Mouse (Mus musculus): Measurements from ENCODE around the gene Arf4. TPM values are rescaled to one million over a fixed set of nuclear protein-coding genes. Genes with fewer than 3 reads are reported as not detected.

The Arf4 gene
- 302 TPM for polyA plus RNA-seq (2021)

GRCm38 (mm10) chr14:26637851-26638707 lies at the start of gene Arf4:
Gene Arf4, plus strand, starts transcription at chr14:26638074.
- in situ Hi-C loops (cut with MboI; ENCODE audit: low pct_unique_long_range_greater_than_20kb) = no loop called here
- ATAC-seq (peak; percentile 99), DNase-seq (ENCODE audit: low read depth, low spot score) (peak; percentile 94)
- no peaks in the 10 kb centered on the region for H3K27me3 ChIP-seq
- POLR2A ChIA-PET = interaction anchor here (0.6 to 1.6 kb wide), 4 partner anchors 10 to 49 kb away, joined by 3 to 4 read pairs (median 3); no protein-coding TSS in a partner anchor
- CTCF ChIA-PET = interaction anchor here (0.9 to 2.2 kb wide), 3 partner anchors 11 to 151 kb away, joined by 3 to 7 read pairs (median 6); no protein-coding TSS in a partner anchor
- TF ChIP-seq CTCF (IDR thresholded peaks at IDR 0.05) = no peak

GRCm38 (mm10) chr14:26591353-26591752 lies 46.5 kb upstream of the Arf4 start:
- DNase-seq (ENCODE audit: low read depth, low spot score) (no peak), ATAC-seq (no peak)
- ChIA-PET POLR2A (no interaction called here), CTCF (no interaction called here)
- no peak for TF ChIP-seq CTCF (IDR thresholded peaks at IDR 0.05)
- in situ Hi-C loops (cut with MboI; ENCODE audit: low pct_unique_long_range_greater_than_20kb) = no loop called here
- H3K27me3 ChIP-seq = no peaks in the 10 kb centered on the region

- in situ Hi-C loops (cut with MboI; ENCODE audit: low pct_unique_long_range_greater_than_20kb) = no loop called here
- ATAC-seq = no peak
- CTCF ChIA-PET = interaction anchor here (1.0 kb wide), 1 partner anchor 102 kb away, joined by 3 read pairs; no protein-coding TSS in a partner anchor
Measured at GRCm38 (mm10) chr14:26593281-26593895, 44.5 kb upstream of the Arf4 start.

GRCm38 (mm10) chr14:26595167-26595566 lies 42.7 kb upstream of the Arf4 start:
- in situ Hi-C loops (cut with MboI; ENCODE audit: low pct_unique_long_range_greater_than_20kb) = no loop called here
- POLR2A ChIA-PET = no interaction called here
- CTCF ChIA-PET = interaction anchor here (1.8 to 1.9 kb wide), 2 partner anchors 8 to 14 kb away, joined by 4 to 5 read pairs; no protein-coding TSS in a partner anchor
- TF ChIP-seq CTCF (IDR thresholded peaks at IDR 0.05) = no peak
- DNase-seq (ENCODE audit: low read depth, low spot score) (no peak), ATAC-seq (no peak)
- H3K27me3 ChIP-seq = no peaks in the 10 kb centered on the region

More at GRCm38 (mm10) chr14:26593281-26593895, 44.5 kb upstream of the Arf4 start:
- no peak for TF ChIP-seq CTCF (IDR thresholded peaks at IDR 0.05)
- H3K27me3 ChIP-seq = no peaks in the 10 kb centered on the region
- POLR2A ChIA-PET = interaction anchor here (0.7 kb wide), 1 partner anchor 84 kb away, joined by 3 read pairs; no protein-coding TSS in a partner anchor
- no peak for DNase-seq (ENCODE audit: low read depth, low spot score)

GRCm38 (mm10) chr14:26595695-26596365 lies 42.0 kb upstream of the Arf4 start:
- ChIA-PET POLR2A (no interaction called here), CTCF (interaction anchor here (1.8 to 1.9 kb wide), 2 partner anchors 9 to 13 kb away, joined by 4 to 5 read pairs; no protein-coding TSS in a partner anchor)
- no peak for DNase-seq (ENCODE audit: low read depth, low spot score)
- no peak for ATAC-seq
- no peaks in the 10 kb centered on the region for H3K27me3 ChIP-seq
- in situ Hi-C loops (cut with MboI; ENCODE audit: low pct_unique_long_range_greater_than_20kb) = no loop called here
- no peak for TF ChIP-seq CTCF (IDR thresholded peaks at IDR 0.05)

- POLR2A ChIA-PET = interaction anchor here (0.6 kb wide), 1 partner anchor 33 kb away, joined by 3 read pairs; no protein-coding TSS in a partner anchor
- ATAC-seq = no peak
- in situ Hi-C loops (cut with MboI; ENCODE audit: low pct_unique_long_range_greater_than_20kb) = no loop called here
- H3K27me3 ChIP-seq = no peaks in the 10 kb centered on the region
- TF ChIP-seq CTCF (IDR thresholded peaks at IDR 0.05) = no peak
- DNase-seq (ENCODE audit: low read depth, low spot score) = no peak
- CTCF ChIA-PET = no interaction called here
Measured at GRCm38 (mm10) chr14:26605354-26605753, 32.5 kb upstream of the Arf4 start.

GRCm38 (mm10) chr14:26609674-26610073 lies 28.2 kb upstream of the Arf4 start:
- no peak for ATAC-seq
- CTCF ChIA-PET = interaction anchor here (1.8 kb wide), 1 partner anchor 14 kb away, joined by 5 read pairs; no protein-coding TSS in a partner anchor
- POLR2A ChIA-PET = no interaction called here
- in situ Hi-C loops (cut with MboI; ENCODE audit: low pct_unique_long_range_greater_than_20kb) = no loop called here
- DNase-seq (ENCODE audit: low read depth, low spot score) = no peak
- H3K27me3 ChIP-seq = no peaks in the 10 kb centered on the region
- no peak for TF ChIP-seq CTCF (IDR thresholded peaks at IDR 0.05)

GRCm38 (mm10) chr14:26610689-26611088 lies 27.2 kb upstream of the Arf4 start:
- TF ChIP-seq CTCF (IDR thresholded peaks at IDR 0.05) = no peak
- no peaks in the 10 kb centered on the region for H3K27me3 ChIP-seq
- ATAC-seq = no peak
- ChIA-PET POLR2A (no interaction called here), CTCF (no interaction called here)
- no peak for DNase-seq (ENCODE audit: low read depth, low spot score)
- in situ Hi-C loops (cut with MboI; ENCODE audit: low pct_unique_long_range_greater_than_20kb) = no loop called here

GRCm38 (mm10) chr14:26625301-26625700 lies 12.6 kb upstream of the Arf4 start:
- ChIA-PET CTCF (interaction anchor here (1.1 kb wide), 1 partner anchor 10 kb away, joined by 3 read pairs; no protein-coding TSS in a partner anchor), POLR2A (no interaction called here)
- TF ChIP-seq CTCF (IDR thresholded peaks at IDR 0.05) = no peak
- in situ Hi-C loops (cut with MboI; ENCODE audit: low pct_unique_long_range_greater_than_20kb) = no loop called here
- DNase-seq (ENCODE audit: low read depth, low spot score) = no peak
- no peak for ATAC-seq
- no peaks in the 10 kb centered on the region for H3K27me3 ChIP-seq

GRCm38 (mm10) chr14:26626605-26627140 lies 11.2 kb upstream of the Arf4 start:
- no peaks in the 10 kb centered on the region for H3K27me3 ChIP-seq

More at GRCm38 (mm10) chr14:26626605-26627140, 11.2 kb upstream of the Arf4 start:
- DNase-seq (ENCODE audit: low read depth, low spot score) (no peak), ATAC-seq (no peak)
- CTCF ChIA-PET = interaction anchor here (0.9 kb wide), 1 partner anchor 8 kb away, joined by 4 read pairs; no protein-coding TSS in a partner anchor
- no peak for TF ChIP-seq CTCF (IDR thresholded peaks at IDR 0.05)
- in situ Hi-C loops (cut with MboI; ENCODE audit: low pct_unique_long_range_greater_than_20kb) = no loop called here
- POLR2A ChIA-PET = no interaction called here

All from Patski (cell line).